Mouse (Mus musculus): ENCODE results near the gene Clcnkb. TPM values are rescaled to one million over a fixed set of nuclear protein-coding genes. Genes with fewer than 3 reads are reported as not detected.

Clcnkb gene
- total and polyA plus RNA-seq, 2 experiments, result not detected

- H3K9ac ChIP-seq (ENCODE audit: low read depth, low read length), result no peak within 1 kb of the TSS
- no peaks in the 10 kb centered on the region for H3K36me3 ChIP-seq (ENCODE audit: control insufficient read depth, insufficient read depth, low read length)
- no peak within 1 kb of the TSS for H3K4me3 ChIP-seq (ENCODE audit: insufficient read depth, low read depth, low read length)
- no peak for DNase-seq (ENCODE audit: extremely low read depth, low read depth, low spot score)
- H3K27ac ChIP-seq (replicated peaks; ENCODE audit: insufficient read depth, low read depth, low read length), result no peak within 1 kb of the TSS
- H3K4me1 ChIP-seq (ENCODE audit: control insufficient read depth, insufficient read depth, low read length), result no peaks in the 10 kb centered on the region
- TF ChIP-seq CTCF (IDR thresholded peaks at IDR 0.05; ENCODE audit: low read depth, low read length) (no peak), POLR2A (IDR thresholded peaks at IDR 0.05; ENCODE audit: extremely low read depth, insufficient read depth, low read length) (no peak)
- WGBS, result 64% methylated on average over 12 of the region's 12 CpGs
- no peaks in the 10 kb centered on the region for H3K27me3 ChIP-seq (ENCODE audit: control insufficient read depth, insufficient read depth, low read length)
- H3K79me2 ChIP-seq (ENCODE audit: control insufficient read depth, insufficient read depth, low read length), result no peaks in the 10 kb centered on the region
Measured at GRCm38 (mm10) chr4:141398545-141398944, 17.3 kb downstream of the Clcnkb start, which contains the start of gene Clcnka. Clcnka (minus strand) TSS chr4:141398724.

GRCm38 (mm10) chr4:141397861-141398260 lies 18.0 kb downstream of the Clcnkb start:
- H3K27me3 ChIP-seq (ENCODE audit: control insufficient read depth, insufficient read depth, low read length), result no peaks in the 10 kb centered on the region
- H3K9ac ChIP-seq (ENCODE audit: low read depth, low read length), result no peak overlapping the region
- H3K4me1 ChIP-seq (ENCODE audit: control insufficient read depth, insufficient read depth, low read length), result no peaks in the 10 kb centered on the region
- no peaks in the 10 kb centered on the region for H3K36me3 ChIP-seq (ENCODE audit: control insufficient read depth, insufficient read depth, low read length)
- WGBS, result 85% methylated on average over 12 of the region's 12 CpGs
- no peak overlapping the region for H3K27ac ChIP-seq (replicated peaks; ENCODE audit: insufficient read depth, low read depth, low read length)
- H3K4me3 ChIP-seq (ENCODE audit: insufficient read depth, low read depth, low read length), result no peak overlapping the region
- H3K79me2 ChIP-seq (ENCODE audit: control insufficient read depth, insufficient read depth, low read length), result no peaks in the 10 kb centered on the region
- TF ChIP-seq CTCF (IDR thresholded peaks at IDR 0.05; ENCODE audit: low read depth, low read length), result no peak
- TF ChIP-seq POLR2A (IDR thresholded peaks at IDR 0.05; ENCODE audit: extremely low read depth, insufficient read depth, low read length), result no peak
- DNase-seq (ENCODE audit: extremely low read depth, low read depth, low spot score), result no peak

DNA sequence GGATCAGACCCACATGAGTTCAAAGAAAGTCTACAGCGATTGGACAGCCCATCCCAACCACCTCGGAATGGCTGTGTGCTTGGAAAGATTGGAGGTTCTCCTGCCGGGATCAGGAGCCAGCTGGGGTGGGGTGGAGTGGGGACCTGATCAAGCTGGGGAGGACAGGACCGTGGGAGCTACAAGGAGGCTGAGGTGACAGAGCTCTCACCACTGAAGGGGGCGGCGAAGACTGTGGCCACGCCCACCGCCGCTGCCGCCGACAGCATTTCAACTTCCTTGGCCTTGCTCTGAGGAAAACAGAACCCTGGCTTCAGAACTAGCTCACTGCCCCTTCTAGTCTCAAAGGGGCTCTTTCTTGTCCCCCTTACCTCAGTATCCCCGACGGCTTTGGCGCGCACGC lies 21.1 kb downstream of the Clcnkb start:
- H3K36me3 ChIP-seq (ENCODE audit: control insufficient read depth, insufficient read depth, low read length), result no peaks in the 10 kb centered on the region

GRCm38 (mm10) chr4:141391293-141391692 lies 24.5 kb downstream of the Clcnkb start:
- no peak for TF ChIP-seq CTCF (IDR thresholded peaks at IDR 0.05; ENCODE audit: low read depth, low read length)
- TF ChIP-seq POLR2A (IDR thresholded peaks at IDR 0.05; ENCODE audit: extremely low read depth, insufficient read depth, low read length), result no peak
- WGBS, result 75% methylated on average over 12 of the region's 12 CpGs
- H3K79me2 ChIP-seq (ENCODE audit: control insufficient read depth, insufficient read depth, low read length), result no peaks in the 10 kb centered on the region

More for the DNA sequence above, 21.1 kb downstream of the Clcnkb start:
- Histone ChIP-seq H3K27ac (replicated peaks; ENCODE audit: insufficient read depth, low read depth, low read length) (no peak overlapping the region), H3K79me2 (ENCODE audit: control insufficient read depth, insufficient read depth, low read length) (no peaks in the 10 kb centered on the region), H3K4me1 (ENCODE audit: control insufficient read depth, insufficient read depth, low read length) (no peaks in the 10 kb centered on the region), H3K27me3 (ENCODE audit: control insufficient read depth, insufficient read depth, low read length) (no peaks in the 10 kb centered on the region), H3K4me3 (ENCODE audit: insufficient read depth, low read depth, low read length) (no peak overlapping the region), H3K9ac (ENCODE audit: low read depth, low read length) (no peak overlapping the region)
- 24% methylated on average over 16 of the region's 16 CpGs for WGBS
- DNase-seq (ENCODE audit: extremely low read depth, low read depth, low spot score), result no peak
- TF ChIP-seq POLR2A (IDR thresholded peaks at IDR 0.05; ENCODE audit: extremely low read depth, insufficient read depth, low read length) (no peak), CTCF (IDR thresholded peaks at IDR 0.05; ENCODE audit: low read depth, low read length) (no peak)

GRCm38 (mm10) chr4:141389366-141390150 lies 26.3 kb downstream of the Clcnkb start:
- Histone ChIP-seq H3K4me3 (ENCODE audit: insufficient read depth, low read depth, low read length) (no peak overlapping the region), H3K36me3 (ENCODE audit: control insufficient read depth, insufficient read depth, low read length) (no peaks in the 10 kb centered on the region), H3K79me2 (ENCODE audit: control insufficient read depth, insufficient read depth, low read length) (no peaks in the 10 kb centered on the region), H3K27ac (replicated peaks; ENCODE audit: insufficient read depth, low read depth, low read length) (no peak overlapping the region), H3K4me1 (ENCODE audit: control insufficient read depth, insufficient read depth, low read length) (no peaks in the 10 kb centered on the region), H3K27me3 (ENCODE audit: control insufficient read depth, insufficient read depth, low read length) (no peaks in the 10 kb centered on the region), H3K9ac (ENCODE audit: low read depth, low read length) (no peak overlapping the region)
- DNase-seq (ENCODE audit: extremely low read depth, low read depth, low spot score), result no peak
- no peak for TF ChIP-seq POLR2A (IDR thresholded peaks at IDR 0.05; ENCODE audit: extremely low read depth, insufficient read depth, low read length)
- TF ChIP-seq CTCF (IDR thresholded peaks at IDR 0.05; ENCODE audit: low read depth, low read length), result no peak
- WGBS, result 69% methylated on average over 18 of the region's 18 CpGs

More at GRCm38 (mm10) chr4:141391293-141391692, 24.5 kb downstream of the Clcnkb start:
- Histone ChIP-seq H3K27me3 (ENCODE audit: control insufficient read depth, insufficient read depth, low read length) (no peaks in the 10 kb centered on the region), H3K4me1 (ENCODE audit: control insufficient read depth, insufficient read depth, low read length) (no peaks in the 10 kb centered on the region), H3K36me3 (ENCODE audit: control insufficient read depth, insufficient read depth, low read length) (no peaks in the 10 kb centered on the region), H3K9ac (ENCODE audit: low read depth, low read length) (no peak overlapping the region), H3K27ac (replicated peaks; ENCODE audit: insufficient read depth, low read depth, low read length) (no peak overlapping the region), H3K4me3 (ENCODE audit: insufficient read depth, low read depth, low read length) (no peak overlapping the region)
- DNase-seq (ENCODE audit: extremely low read depth, low read depth, low spot score), result no peak

- H3K4me1 ChIP-seq (ENCODE audit: control insufficient read depth, insufficient read depth, low read length), result no peaks in the 10 kb centered on the region
- H3K9ac ChIP-seq (ENCODE audit: low read depth, low read length), result no peak overlapping the region
- no peaks in the 10 kb centered on the region for H3K36me3 ChIP-seq (ENCODE audit: control insufficient read depth, insufficient read depth, low read length)
- H3K4me3 ChIP-seq (ENCODE audit: insufficient read depth, low read depth, low read length), result no peak overlapping the region
- no peaks in the 10 kb centered on the region for H3K27me3 ChIP-seq (ENCODE audit: control insufficient read depth, insufficient read depth, low read length)
- TF ChIP-seq CTCF (IDR thresholded peaks at IDR 0.05; ENCODE audit: low read depth, low read length) (no peak), POLR2A (IDR thresholded peaks at IDR 0.05; ENCODE audit: extremely low read depth, insufficient read depth, low read length) (no peak)
- 70% methylated on average over 5 of the region's 5 CpGs for WGBS
- DNase-seq (ENCODE audit: extremely low read depth, low read depth, low spot score), result no peak
- no peaks in the 10 kb centered on the region for H3K79me2 ChIP-seq (ENCODE audit: control insufficient read depth, insufficient read depth, low read length)
- no peak overlapping the region for H3K27ac ChIP-seq (replicated peaks; ENCODE audit: insufficient read depth, low read depth, low read length)
Measured at GRCm38 (mm10) chr4:141387933-141388332, 27.9 kb downstream of the Clcnkb start.
